Mouse (Mus musculus): Measurements from ENCODE around the gene Mlxip. TPM values are rescaled to one million over a fixed set of nuclear protein-coding genes. Genes with fewer than 3 reads are reported as not detected.
A peak's percentile ranks its signal among the peaks of the same experiment; 100 is the strongest.

Gene Mlxip
- polyA plus RNA-seq, 1 experiment from 2014 or later, result 10.5 TPM

- 0 out of 2 replicates have a peak, but pooled peaks cover 2% of the 10 kb centered on the region for H3K4me1 ChIP-seq (replicated peaks; ENCODE audit: control insufficient read depth, insufficient read depth)
- H3K36me3 ChIP-seq (ENCODE audit: control insufficient read depth, insufficient read depth, low read length), result no peaks in the 10 kb centered on the region
- 57% methylated on average over 10 of the region's 10 CpGs for WGBS
- H3K9me3 ChIP-seq (ENCODE audit: control insufficient read depth, low read length), result no peaks in the 10 kb centered on the region
- H3K4me3 ChIP-seq (ENCODE audit: low read depth, low read length), result no peak overlapping the region
- peak; percentile 56 for TF ChIP-seq CTCF (IDR thresholded peaks at IDR 0.05; ENCODE audit: low read depth)
- TF ChIP-seq EP300 (optimal IDR thresholded peaks at IDR 0.05), result no peak
- no peak overlapping the region for H3K27ac ChIP-seq (replicated peaks)
- DNase-seq (ENCODE audit: low spot score), result peak; percentile 29
- no peak overlapping the region for H3K9ac ChIP-seq (ENCODE audit: low read length)
- no peak for ATAC-seq (ENCODE audit: low FRiP score, low TSS enrichment)
- H3K27me3 ChIP-seq (ENCODE audit: control insufficient read depth, insufficient read depth, low read length), result no peaks in the 10 kb centered on the region
- H3K4me2 ChIP-seq (replicated peaks; ENCODE audit: low read depth), result no peak overlapping the region
Measured at GRCm38 (mm10) chr5:123350386-123350785, 44.2 kb upstream of the Mlxip start.

GRCm38 (mm10) chr5:123355918-123356317, 38.7 kb upstream of the Mlxip start:
- Histone ChIP-seq H3K36me3 (ENCODE audit: control insufficient read depth, insufficient read depth, low read length) (peaks cover 14% of the 10 kb centered on the region; the same call in 1 of the 2 replicates), H3K27ac (replicated peaks) (peak overlapping the region; percentile 76), H3K4me1 (replicated peaks; ENCODE audit: control insufficient read depth, insufficient read depth) (no peaks in the 10 kb centered on the region), H3K4me3 (ENCODE audit: low read depth, low read length) (no peak overlapping the region), H3K9me3 (ENCODE audit: control insufficient read depth, low read length) (no peaks in the 10 kb centered on the region), H3K4me2 (replicated peaks; ENCODE audit: low read depth) (peak overlapping the region; percentile 3; the same call in 1 of the 2 replicates), H3K27me3 (ENCODE audit: control insufficient read depth, insufficient read depth, low read length) (no peaks in the 10 kb centered on the region), H3K9ac (ENCODE audit: low read length) (no peak overlapping the region)
- WGBS, result 50% methylated on average over 11 of the region's 11 CpGs
- TF ChIP-seq EP300 (optimal IDR thresholded peaks at IDR 0.05) (peak; percentile 78), CTCF (IDR thresholded peaks at IDR 0.05; ENCODE audit: low read depth) (no peak)
- ATAC-seq (ENCODE audit: low FRiP score, low TSS enrichment) (peak; percentile 89), DNase-seq (ENCODE audit: low spot score) (peak; percentile 83)

DNA sequence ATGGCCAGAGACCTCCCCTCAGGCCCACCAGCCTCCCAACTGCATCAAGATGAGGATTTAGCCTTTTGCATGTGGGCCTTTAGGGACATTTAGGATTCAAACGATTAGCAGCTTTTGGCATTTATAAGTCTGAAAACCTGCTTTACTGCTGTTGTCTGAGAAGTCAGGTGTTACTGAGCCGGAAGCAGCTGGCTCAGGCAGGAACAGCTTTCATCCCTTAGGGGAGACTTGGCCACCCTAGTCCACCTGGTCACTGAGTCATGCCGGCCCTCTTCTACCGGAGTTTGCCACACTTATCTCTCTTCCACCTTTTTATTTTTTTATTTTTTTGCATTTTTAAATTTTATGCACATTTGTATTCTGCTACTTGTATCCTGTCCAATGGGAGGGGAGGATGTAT, 37.3 kb upstream of the Mlxip start:
- Histone ChIP-seq H3K4me1 (replicated peaks; ENCODE audit: control insufficient read depth, insufficient read depth) (no peaks in the 10 kb centered on the region), H3K4me2 (replicated peaks; ENCODE audit: low read depth) (no peak overlapping the region), H3K9ac (ENCODE audit: low read length) (no peak overlapping the region), H3K27me3 (ENCODE audit: control insufficient read depth, insufficient read depth, low read length) (no peaks in the 10 kb centered on the region), H3K9me3 (ENCODE audit: control insufficient read depth, low read length) (no peaks in the 10 kb centered on the region), H3K4me3 (ENCODE audit: low read depth, low read length) (no peak overlapping the region), H3K36me3 (ENCODE audit: control insufficient read depth, insufficient read depth, low read length) (peaks cover 14% of the 10 kb centered on the region; the same call in 1 of the 2 replicates), H3K27ac (replicated peaks) (no peak overlapping the region)
- ATAC-seq (ENCODE audit: low FRiP score, low TSS enrichment) (no peak), DNase-seq (ENCODE audit: low spot score) (no peak)
- 77% methylated on average over 4 of the region's 4 CpGs for WGBS
- TF ChIP-seq EP300 (optimal IDR thresholded peaks at IDR 0.05) (no peak), CTCF (IDR thresholded peaks at IDR 0.05; ENCODE audit: low read depth) (no peak)

DNA sequence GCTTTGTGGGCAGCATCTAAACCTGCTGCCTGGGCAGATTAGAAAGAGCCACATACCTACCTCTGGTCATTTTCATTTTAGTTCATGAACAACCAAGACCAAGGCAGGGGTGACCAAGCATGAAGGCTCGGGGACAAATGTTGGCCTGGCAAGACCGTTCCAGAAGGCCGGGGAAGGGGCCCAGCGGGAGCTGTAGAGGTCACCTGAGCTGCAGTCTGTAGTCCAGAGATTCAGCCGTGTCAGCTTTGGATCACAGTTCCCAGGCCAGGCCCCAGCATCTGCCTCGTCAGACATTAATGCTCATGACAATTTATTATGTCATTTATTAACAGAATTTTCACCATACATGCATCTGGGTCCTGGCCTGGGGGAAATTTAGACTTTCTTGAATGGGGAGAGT, 35.2 kb upstream of the Mlxip start:
- 84% methylated on average over 6 of the region's 6 CpGs for WGBS
- DNase-seq (ENCODE audit: low spot score) (no peak), ATAC-seq (ENCODE audit: low FRiP score, low TSS enrichment) (no peak)
- Histone ChIP-seq H3K27me3 (ENCODE audit: control insufficient read depth, insufficient read depth, low read length) (no peaks in the 10 kb centered on the region), H3K4me2 (replicated peaks; ENCODE audit: low read depth) (no peak overlapping the region), H3K9ac (ENCODE audit: low read length) (no peak overlapping the region), H3K27ac (replicated peaks) (no peak overlapping the region), H3K9me3 (ENCODE audit: control insufficient read depth, low read length) (no peaks in the 10 kb centered on the region), H3K4me3 (ENCODE audit: low read depth, low read length) (no peak overlapping the region), H3K36me3 (ENCODE audit: control insufficient read depth, insufficient read depth, low read length) (peaks cover 14% of the 10 kb centered on the region; the same call in 1 of the 2 replicates), H3K4me1 (replicated peaks; ENCODE audit: control insufficient read depth, insufficient read depth) (no peaks in the 10 kb centered on the region)
- TF ChIP-seq CTCF (IDR thresholded peaks at IDR 0.05; ENCODE audit: low read depth) (no peak), EP300 (optimal IDR thresholded peaks at IDR 0.05) (no peak)

DNA sequence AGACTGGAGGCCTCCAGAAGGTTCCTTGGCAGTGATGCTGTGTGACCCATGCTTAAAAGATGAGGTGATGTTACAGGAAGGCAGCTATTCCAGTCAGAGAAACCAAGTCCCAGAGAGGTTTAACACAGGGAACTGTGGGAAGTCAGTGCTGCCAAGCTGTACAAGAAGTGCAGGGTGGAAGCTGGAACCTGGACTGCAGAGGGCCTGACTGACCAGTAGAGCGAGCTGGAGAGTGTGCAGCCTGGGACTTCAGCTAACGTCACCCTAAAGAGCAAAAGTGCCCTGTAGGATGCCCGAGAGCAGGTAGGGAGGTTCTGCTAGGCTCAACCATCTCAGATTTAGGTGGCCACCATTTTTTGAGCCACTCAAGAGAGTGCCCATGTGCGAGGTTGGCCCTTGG, 31.7 kb upstream of the Mlxip start:
- no peaks in the 10 kb centered on the region for H3K27me3 ChIP-seq (ENCODE audit: control insufficient read depth, insufficient read depth, low read length)
- no peak for ATAC-seq (ENCODE audit: low FRiP score, low TSS enrichment)
- no peak overlapping the region for H3K4me3 ChIP-seq (ENCODE audit: low read depth, low read length)
- H3K36me3 ChIP-seq (ENCODE audit: control insufficient read depth, insufficient read depth, low read length), result peaks cover 8% of the 10 kb centered on the region; the same call in 1 of the 2 replicates
- no peak overlapping the region for H3K4me2 ChIP-seq (replicated peaks; ENCODE audit: low read depth)
- peak; percentile 26; the same call in 1 of the 2 replicates for TF ChIP-seq CTCF (IDR thresholded peaks at IDR 0.05; ENCODE audit: low read depth)
- TF ChIP-seq EP300 (optimal IDR thresholded peaks at IDR 0.05), result no peak
- WGBS, result 85% methylated on average over 4 of the region's 4 CpGs
- H3K27ac ChIP-seq (replicated peaks), result no peak overlapping the region
- no peak for DNase-seq (ENCODE audit: low spot score)
- H3K9me3 ChIP-seq (ENCODE audit: control insufficient read depth, low read length), result no peaks in the 10 kb centered on the region
- no peak overlapping the region for H3K9ac ChIP-seq (ENCODE audit: low read length)
- H3K4me1 ChIP-seq (replicated peaks; ENCODE audit: control insufficient read depth, insufficient read depth), result no peaks in the 10 kb centered on the region

DNA sequence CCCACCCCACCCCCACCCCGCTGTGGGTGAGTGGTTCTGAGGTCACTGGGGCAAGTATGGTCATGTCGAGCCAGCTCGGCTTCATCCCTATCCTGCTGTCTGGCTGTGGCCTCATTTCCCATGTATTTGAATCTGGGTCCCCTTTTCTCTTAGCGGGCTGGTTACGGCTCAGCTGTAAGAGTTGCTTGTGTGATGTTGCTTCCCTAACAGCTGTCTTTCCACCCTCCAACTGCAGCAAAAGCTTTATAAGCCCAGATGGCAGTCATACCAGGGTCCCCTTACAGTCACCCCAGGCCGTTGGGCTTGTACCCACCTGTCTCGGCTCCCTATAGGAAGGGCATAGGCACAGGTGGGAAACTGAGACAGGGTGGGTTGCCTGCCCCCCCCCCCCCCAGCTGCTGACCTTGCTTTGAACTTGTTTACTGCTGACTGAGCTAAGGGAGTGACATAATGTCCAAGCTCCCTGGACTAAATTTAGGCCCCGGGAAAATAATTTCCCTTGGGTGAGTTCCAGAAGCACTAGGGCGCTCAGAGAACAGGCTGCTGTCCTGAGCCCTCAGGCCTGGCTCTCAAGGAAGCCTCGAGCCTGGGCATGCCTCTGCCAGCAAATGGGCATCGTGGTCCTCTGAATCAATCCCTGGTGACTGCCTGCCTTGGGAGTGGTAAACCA, 30.2 kb upstream of the Mlxip start:
- no peak overlapping the region for H3K9ac ChIP-seq (ENCODE audit: low read length)
- DNase-seq (ENCODE audit: low spot score) (no peak), ATAC-seq (ENCODE audit: low FRiP score, low TSS enrichment) (peak; percentile 25; the same call in 1 of the 2 replicates)
- no peaks in the 10 kb centered on the region for H3K9me3 ChIP-seq (ENCODE audit: control insufficient read depth, low read length)
- TF ChIP-seq CTCF (IDR thresholded peaks at IDR 0.05; ENCODE audit: low read depth) (no peak), EP300 (optimal IDR thresholded peaks at IDR 0.05) (no peak)
- H3K27me3 ChIP-seq (ENCODE audit: control insufficient read depth, insufficient read depth, low read length), result no peaks in the 10 kb centered on the region
- H3K27ac ChIP-seq (replicated peaks), result peak overlapping the region; percentile 78
- no peaks in the 10 kb centered on the region for H3K4me1 ChIP-seq (replicated peaks; ENCODE audit: control insufficient read depth, insufficient read depth)
- H3K4me3 ChIP-seq (ENCODE audit: low read depth, low read length), result no peak overlapping the region
- 66% methylated on average over 11 of the region's 11 CpGs for WGBS
- peaks cover 2% of the 10 kb centered on the region; the same call in 1 of the 2 replicates for H3K36me3 ChIP-seq (ENCODE audit: control insufficient read depth, insufficient read depth, low read length)
- H3K4me2 ChIP-seq (replicated peaks; ENCODE audit: low read depth), result no peak overlapping the region

Data from stomach, postnatal 0 days (tissue).